Mouse (Mus musculus): ENCODE measurements at regions not wholly inside any gene's neighbourhood (a gene's known extent, or its start where the extent isn't known, plus 50 kb on each side); places are given as distances from the start of the nearest gene placed in this dataset.

DNA sequence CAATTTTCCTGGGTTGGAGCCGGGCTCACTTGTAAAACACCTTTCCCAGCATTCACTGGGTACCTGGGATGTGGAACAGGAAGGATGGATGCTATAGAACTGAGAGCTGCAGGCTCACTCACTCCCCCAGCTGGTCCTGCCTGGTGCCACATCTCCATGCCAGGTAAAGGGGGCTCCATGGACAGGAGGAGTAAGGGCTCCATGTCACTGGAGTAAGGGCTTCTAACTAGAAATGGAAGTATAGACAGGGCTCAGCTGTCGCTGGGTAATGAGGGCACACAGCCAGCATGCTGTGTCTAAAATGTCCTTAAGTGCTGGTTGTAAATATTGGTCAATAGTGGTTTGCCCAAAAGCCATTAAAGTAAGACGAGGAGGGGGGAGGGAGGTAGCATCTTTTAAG is 99.4 kb upstream of the Gpr12 start:
- no peak for DNase-seq (ENCODE audit: extremely low spot score in 1 of 2, low spot score in 2 of 2)
- intact Hi-C loops (cut with DNase I), result no loop called here

- intact Hi-C loops (cut with DNase I), result no loop called here
- no peak for DNase-seq (ENCODE audit: extremely low spot score in 1 of 2, low spot score in 2 of 2)
Observed at GRCm38 (mm10) chr5:146683554-146683953, 98.5 kb upstream of the Gpr12 start.

DNA sequence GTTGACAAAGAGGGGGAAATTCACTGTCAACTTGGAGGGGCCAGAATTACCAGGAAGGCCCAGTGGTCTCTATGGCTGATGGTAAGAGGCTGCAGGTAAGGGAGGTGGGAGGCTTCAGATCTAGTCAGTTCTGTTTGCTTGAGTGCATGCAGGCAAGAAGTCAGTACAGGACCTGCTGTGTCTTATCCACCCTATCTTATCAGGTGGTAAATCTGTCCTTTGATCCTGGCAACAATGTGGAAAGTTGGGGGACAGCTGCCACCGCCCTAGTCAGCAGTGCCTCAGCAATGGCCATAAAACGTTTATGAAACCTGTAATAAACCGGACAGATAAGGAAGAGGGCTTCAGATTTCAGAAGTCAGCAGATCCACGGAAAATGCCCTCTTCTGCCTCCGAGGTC is 97.9 kb upstream of the Gpr12 start:
- no peak for DNase-seq (ENCODE audit: extremely low spot score in 1 of 2, low spot score in 2 of 2)
- intact Hi-C loops (cut with DNase I), result no loop called here

- peak in 1 of 2 experiments; percentile 58 for DNase-seq (ENCODE audit: extremely low spot score in 1 of 2, low spot score in 2 of 2)
- intact Hi-C loops (cut with DNase I), result no loop called here
Observed at GRCm38 (mm10) chr5:146681512-146681911, 96.5 kb upstream of the Gpr12 start.

DNA sequence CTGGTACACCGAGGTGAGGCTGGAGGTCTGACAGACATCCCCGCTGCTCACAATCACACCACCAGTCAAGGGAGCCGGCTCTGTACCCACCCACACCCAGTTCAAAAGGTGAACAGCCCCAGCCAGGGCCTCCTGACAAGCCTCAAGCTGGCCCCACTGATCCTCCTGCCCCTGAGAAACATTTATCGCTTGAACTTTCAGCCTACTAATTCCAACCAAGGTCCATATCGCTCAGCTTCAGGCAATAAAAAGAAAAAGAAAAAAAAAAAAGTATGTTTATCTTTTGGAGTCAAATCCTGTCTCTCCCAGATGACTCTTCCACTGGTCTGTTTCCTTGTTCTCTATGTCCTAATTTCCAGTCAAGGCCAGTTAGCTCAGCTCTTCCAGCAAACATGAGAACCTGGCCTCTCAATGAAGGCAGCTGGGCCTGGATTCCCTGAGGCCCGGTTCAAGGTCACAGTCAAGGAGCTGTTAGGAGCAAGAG is 94.2 kb upstream of the Gpr12 start:
- no peak for DNase-seq (ENCODE audit: extremely low spot score in 1 of 2, low spot score in 2 of 2)
- intact Hi-C loops (cut with DNase I), result no loop called here

GRCm38 (mm10) chr5:146678775-146679170 is 93.7 kb upstream of the Gpr12 start:
- intact Hi-C loops (cut with DNase I), result no loop called here
- DNase-seq (ENCODE audit: extremely low spot score in 1 of 2, low spot score in 2 of 2), result no peak

- no peak for DNase-seq (ENCODE audit: extremely low spot score in 1 of 2, low spot score in 2 of 2)
- intact Hi-C loops (cut with DNase I), result no loop called here
Observed at GRCm38 (mm10) chr5:146678049-146678774, 93.2 kb upstream of the Gpr12 start.

- DNase-seq (ENCODE audit: extremely low spot score in 1 of 2, low spot score in 2 of 2), result no peak
- intact Hi-C loops (cut with DNase I), result no loop called here
Observed at GRCm38 (mm10) chr5:146677151-146677515, 92.1 kb upstream of the Gpr12 start.

- DNase-seq (ENCODE audit: extremely low spot score in 1 of 2, low spot score in 2 of 2), result peak; percentile 20 to 51
- intact Hi-C loops (cut with DNase I), result no loop called here
Observed at GRCm38 (mm10) chr5:146676470-146677150, 91.6 kb upstream of the Gpr12 start.

GRCm38 (mm10) chr5:146675887-146676277 is 90.8 kb upstream of the Gpr12 start:
- intact Hi-C loops (cut with DNase I), result no loop called here
- no peak for DNase-seq (ENCODE audit: extremely low spot score in 1 of 2, low spot score in 2 of 2)

- intact Hi-C loops (cut with DNase I), result no loop called here
- peak; percentile 52 to 67 for DNase-seq (ENCODE audit: extremely low spot score in 1 of 2, low spot score in 2 of 2)
Observed at GRCm38 (mm10) chr5:146675006-146675886, 90.2 kb upstream of the Gpr12 start.

GRCm38 (mm10) chr5:146661751-146662150 is 76.7 kb upstream of the Gpr12 start:
- intact Hi-C loops (cut with DNase I), result no loop called here

GRCm38 (mm10) chr5:146657228-146657627 is 72.2 kb upstream of the Gpr12 start:
- intact Hi-C loops (cut with DNase I), result no loop called here
- no peak for DNase-seq (ENCODE audit: extremely low spot score in 1 of 2, low spot score in 2 of 2)

More at GRCm38 (mm10) chr5:146661751-146662150, 76.7 kb upstream of the Gpr12 start:
- DNase-seq (ENCODE audit: extremely low spot score in 1 of 2, low spot score in 2 of 2), result no peak

DNA sequence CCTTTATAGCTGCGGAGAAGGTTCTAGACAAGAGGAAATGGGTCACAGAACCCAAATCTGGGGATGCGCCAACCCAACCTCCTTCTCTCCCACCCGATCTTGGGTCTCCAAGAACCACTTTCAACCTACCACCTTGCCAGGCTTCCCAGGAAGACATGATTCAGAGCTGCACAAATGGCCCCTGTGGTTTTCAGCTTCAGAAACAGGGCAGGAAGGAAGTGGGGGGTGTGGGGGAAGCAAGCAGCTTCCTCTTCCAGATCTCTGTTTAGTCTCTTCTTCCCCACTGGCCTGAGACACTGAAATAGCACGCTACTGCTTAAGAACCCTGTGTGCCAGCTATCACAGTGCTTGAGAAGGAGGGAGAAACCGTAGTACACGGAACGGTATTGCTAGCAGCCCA is 70.4 kb upstream of the Gpr12 start:
- intact Hi-C loops (cut with DNase I), result no loop called here
- DNase-seq (ENCODE audit: extremely low spot score in 1 of 2, low spot score in 2 of 2), result peak in 1 of 2 experiments; percentile 14

- peak in 1 of 2 experiments; percentile 14 for DNase-seq (ENCODE audit: extremely low spot score in 1 of 2, low spot score in 2 of 2)
- intact Hi-C loops (cut with DNase I), result loop anchor here (5.0 kb wide), 1 partner anchor 72 kb away; no protein-coding TSS in a partner anchor
Observed at GRCm38 (mm10) chr5:146653686-146654450, 68.8 kb upstream of the Gpr12 start.

- intact Hi-C loops (cut with DNase I), result loop anchor here (5.0 kb wide), 1 partner anchor 71 kb away; no protein-coding TSS in a partner anchor
- DNase-seq (ENCODE audit: extremely low spot score in 1 of 2, low spot score in 2 of 2), result no peak
Observed at GRCm38 (mm10) chr5:146652874-146653273, 67.8 kb upstream of the Gpr12 start.

DNA sequence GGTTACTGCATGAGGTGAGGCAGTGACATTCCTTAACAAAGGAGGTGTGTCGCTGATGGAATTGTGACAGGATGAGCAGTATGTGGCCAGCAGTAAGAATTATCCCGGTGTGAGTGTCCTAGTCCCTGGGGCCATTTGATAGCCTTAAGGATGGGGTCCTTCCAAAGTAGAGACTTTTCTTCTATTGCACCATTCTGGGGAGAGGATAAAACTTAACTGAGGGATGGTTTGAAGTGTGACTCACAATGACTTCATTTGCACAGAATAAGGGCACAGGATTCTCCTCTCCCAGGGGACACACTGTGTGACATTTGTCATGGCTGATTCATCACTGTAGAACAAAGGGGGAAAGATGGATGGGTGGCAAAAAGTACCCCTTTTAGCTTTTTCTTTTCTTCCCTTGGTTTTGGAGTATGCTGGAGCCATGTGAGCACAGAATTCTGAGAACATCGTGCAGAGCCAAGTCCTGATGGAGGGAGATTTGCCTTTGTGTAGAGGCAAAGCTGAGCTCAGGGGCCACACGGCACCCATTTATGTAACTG is 63.6 kb upstream of the Gpr12 start:
- intact Hi-C loops (cut with DNase I), result no loop called here
- DNase-seq (ENCODE audit: extremely low spot score in 1 of 2, low spot score in 2 of 2), result no peak

GRCm38 (mm10) chr5:146647628-146648380 is 62.8 kb upstream of the Gpr12 start:
- intact Hi-C loops (cut with DNase I), result no loop called here
- DNase-seq (ENCODE audit: extremely low spot score in 1 of 2, low spot score in 2 of 2), result no peak
